Mouse (Mus musculus) erythroblast, adult 5-6 weeks (primary cell): ENCODE results near the gene Fgfr2. TPM values are rescaled to one million over a fixed set of nuclear protein-coding genes. Genes with fewer than 3 reads are reported as not detected.
A peak's percentile ranks its signal among the peaks of the same experiment; 100 is the strongest.

Experiments used
- ATAC-seq: replicated peaks from 2 replicates; pipeline ENCODE4 v1.8.0; 2016; ENCODE audit warnings: moderate number of reproducible peaks, mild to moderate bottlenecking, moderate TSS enrichment, inconsistent platforms; ENCODE audit not compliant: poor library complexity, low FRiP score, severe bottlenecking
- total RNA-seq, 2 experiments: library from RNA; stranded (forward) in 1 of 2; stranded (reverse) in 1 of 2; fragments of 150-400 nt in 1 of 2; fragments of 200-764, 138-1000 nt in 1 of 2; gene quantifications; 2 replicates each; pipeline versions ENCODE4 v1.2.3 to v1.2.4; 2015 to 2017; ENCODE audit warnings: low replicate concordance in 2 of 2

Fgfr2 gene
- total RNA-seq, 2 experiments from 2014 or later: 4.8 TPM; not detected in 1

GRCm38 (mm10) chr7:132859042-132859958 lies 263.9 kb downstream of the Fgfr2 start, which contains the start of gene Abraxas2:
Gene Abraxas2, plus strand, starts transcription at chr7:132859225.
- ATAC-seq: peak; percentile 99

- ATAC-seq: no peak
Observed at GRCm38 (mm10) chr7:132858043-132858608, 265.0 kb downstream of the Fgfr2 start.

- ATAC-seq: no peak
Observed at GRCm38 (mm10) chr7:132856083-132856482, 267.1 kb downstream of the Fgfr2 start.

- no peak for ATAC-seq
Observed at GRCm38 (mm10) chr7:132853946-132854345, 269.2 kb downstream of the Fgfr2 start.

GRCm38 (mm10) chr7:132853361-132853760 lies 269.8 kb downstream of the Fgfr2 start:
- ATAC-seq: no peak

- peak; percentile 97 for ATAC-seq
Observed at GRCm38 (mm10) chr7:132852173-132852844, 270.8 kb downstream of the Fgfr2 start, which contains the start of gene Eef1akmt2. Gene Eef1akmt2, minus strand, starts transcription at chr7:132852673.

- ATAC-seq: no peak
Observed at GRCm38 (mm10) chr7:132843152-132843551, 280.0 kb downstream of the Fgfr2 start.

GRCm38 (mm10) chr7:132842455-132842854 lies 280.7 kb downstream of the Fgfr2 start:
- ATAC-seq: no peak

GRCm38 (mm10) chr7:132841287-132841686 lies 281.9 kb downstream of the Fgfr2 start:
- no peak for ATAC-seq

GRCm38 (mm10) chr7:132830955-132831354 lies 292.2 kb downstream of the Fgfr2 start:
- no peak for ATAC-seq

GRCm38 (mm10) chr7:132824346-132825022 lies 298.7 kb downstream of the Fgfr2 start:
- ATAC-seq: no peak

- ATAC-seq: no peak
Observed at GRCm38 (mm10) chr7:132823832-132824231, 299.3 kb downstream of the Fgfr2 start.

GRCm38 (mm10) chr7:132820692-132821091 lies 302.5 kb downstream of the Fgfr2 start:
- ATAC-seq: no peak

GRCm38 (mm10) chr7:132817056-132817455 lies 306.1 kb downstream of the Fgfr2 start:
- no peak for ATAC-seq

- ATAC-seq: no peak
Observed at GRCm38 (mm10) chr7:132816528-132816927, 306.6 kb downstream of the Fgfr2 start.

- ATAC-seq: no peak
Observed at GRCm38 (mm10) chr7:132815081-132815480, 308.1 kb downstream of the Fgfr2 start.

GRCm38 (mm10) chr7:132814089-132814450 lies 309.1 kb downstream of the Fgfr2 start:
- no peak for ATAC-seq

GRCm38 (mm10) chr7:132813416-132814088 lies 309.6 kb downstream of the Fgfr2 start, which contains the start of gene Fam53b:
Gene Fam53b, minus strand, starts transcription at chr7:132813886.
- ATAC-seq: no peak
